Mouse (Mus musculus) CH12.LX (cell line): ENCODE measurements at regions not wholly inside any gene's neighbourhood (a gene's known extent, or its start where the extent isn't known, plus 50 kb on each side); places are given as distances from the start of the nearest gene placed in this dataset.

Source experiments
- CTCF ChIP-seq, 2 experiments: IDR thresholded peaks in 1 of 2; conservative IDR thresholded peaks in 1 of 2; 2 replicates each; pipeline ENCODE4 v1.5.1; 2011 to 2012; ENCODE audit warnings: low read depth in 2 of 2, low read length in 2 of 2, improper control_type of control experiment in 1 of 2, inconsistent platforms in 1 of 2, mild to moderate bottlenecking in 1 of 2, moderate library complexity in 1 of 2
- HCFC1 ChIP-seq: IDR thresholded peaks from 2 replicates; pipeline ENCODE4 v1.6.1; 2012; ENCODE audit warnings: low read depth, mild to moderate bottlenecking, inconsistent platforms, low read length, improper control_type of control experiment
- POLR2A ChIP-seq: IDR thresholded peaks from 2 replicates; pipeline ENCODE4 v1.6.1; 2011; ENCODE audit warnings: low read depth, mild to moderate bottlenecking, improper control_type of control experiment, low read length
- TBP ChIP-seq: conservative IDR thresholded peaks from 2 replicates; pipeline ENCODE4 v1.6.1; 2011; ENCODE audit warnings: low read depth, low read length, improper control_type of control experiment
- ZC3H11A ChIP-seq: IDR thresholded peaks from 2 replicates; pipeline ENCODE4 v1.6.1; 2012; ENCODE audit warnings: low read depth, mild to moderate bottlenecking, inconsistent platforms, low read length, improper control_type of control experiment

DNA sequence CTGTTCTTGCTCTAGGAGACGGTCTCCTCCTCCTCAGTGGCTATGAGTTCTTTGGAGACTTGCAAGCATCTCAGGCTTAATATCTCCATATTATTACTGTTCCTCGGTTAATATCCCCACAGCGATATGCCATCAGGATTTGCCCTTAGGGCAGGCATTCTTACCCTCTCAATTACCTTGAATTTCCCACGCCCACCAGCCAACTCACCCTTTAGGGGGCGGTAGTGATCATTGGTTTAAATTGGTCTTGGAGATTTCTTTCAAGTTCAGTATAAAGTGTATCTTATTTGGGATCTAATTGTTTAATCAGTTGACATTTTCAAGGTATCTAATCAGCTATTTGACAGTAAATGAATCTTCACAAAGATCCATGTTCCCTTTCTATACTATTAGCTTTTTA, 162.5 kb downstream of the Emp1 start:
- TF ChIP-seq POLR2A (no peak), ZC3H11A (no peak), HCFC1 (no peak), TBP (no peak), CTCF (conservative IDR thresholded peaks at IDR 0.05 in 1 of 2, IDR thresholded peaks at IDR 0.05 in 1 of 2; ENCODE audit: low read depth in 2 of 2, low read length in 2 of 2) (peak in 1 of 2 experiments; percentile 20; a peak in 1 of 4 replicates)
